ENCODE assay signal across 8 mouse cellular contexts in the genomic region with DNA sequence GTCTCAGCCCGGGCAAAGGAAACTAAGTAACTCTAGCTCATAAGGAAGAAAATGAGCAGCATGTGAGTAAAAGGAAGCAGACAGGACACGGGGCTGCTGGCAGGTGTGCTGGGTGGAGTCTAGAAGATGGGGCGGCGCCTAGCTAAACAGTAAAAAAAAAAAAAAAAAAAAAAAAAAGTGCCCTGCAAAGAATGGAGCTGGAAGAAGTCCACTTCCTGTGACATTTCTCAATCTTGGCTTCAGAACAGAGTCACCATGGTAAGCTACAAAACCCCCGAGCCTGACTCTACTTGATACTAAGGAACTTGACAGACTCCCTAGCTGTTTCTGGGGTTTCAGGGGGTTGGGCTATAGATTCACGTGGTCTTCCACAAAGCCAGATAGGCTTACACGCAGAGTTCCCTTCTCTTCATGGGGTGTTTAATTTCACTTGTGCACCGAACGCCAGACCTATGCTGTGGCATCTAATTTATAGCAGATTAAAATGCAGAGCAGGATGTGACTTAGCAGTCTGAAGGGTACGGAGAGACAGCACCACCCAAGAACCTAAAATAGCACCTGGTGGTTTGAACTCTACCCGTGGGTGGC.
DNase-seq lines count a peak whose midpoint lies in the region; ATAC-seq lines count a peak whose summit lies in the region.

No protein-coding gene starts in this region.

- peak; percentile 31 for DNase-seq in testis, postnatal 14 days (ENCODE audit: low spot score)
- no peak for DNase-seq in testis, postnatal 10 days (ENCODE audit: low spot score)
- peak; percentile 53 for DNase-seq in lung, postnatal 25 days (ENCODE audit: low spot score)
- DNase-seq in cerebellum, adult 9-11 months = no peak
- DNase-seq in gastrocnemius, postnatal 10 days = no peak

- no peaks in the 10 kb centered on the region for H3K9me3 ChIP-seq in embryonic facial prominence, embryonic 15.5 days (replicated peaks)
- no peaks in the 10 kb centered on the region for H3K9me3 ChIP-seq in kidney, embryonic 16.5 days (ENCODE audit: low read length)

- H3K4me2 ChIP-seq in embryonic facial prominence, embryonic 15.5 days (replicated peaks) = peak overlapping the region; percentile 38
- H3K4me2 ChIP-seq in kidney, embryonic 16.5 days (replicated peaks; ENCODE audit: low read depth, low read length) = peak overlapping the region; percentile 47

- no peaks in the 10 kb centered on the region for H3K36me3 ChIP-seq in embryonic facial prominence, embryonic 15.5 days
- no peaks in the 10 kb centered on the region for H3K36me3 ChIP-seq in kidney, embryonic 16.5 days (ENCODE audit: insufficient read depth, low read length)

- peaks cover 41% of the 10 kb centered on the region for H3K4me1 ChIP-seq in embryonic facial prominence, embryonic 15.5 days
- peaks cover 38% of the 10 kb centered on the region for H3K4me1 ChIP-seq in kidney, embryonic 16.5 days (ENCODE audit: insufficient read depth, low read length)

- H3K4me3 ChIP-seq in embryonic facial prominence, embryonic 15.5 days (replicated peaks) = peak overlapping the region; percentile 23
- H3K4me3 ChIP-seq in kidney, embryonic 16.5 days (ENCODE audit: low read length) = peak overlapping the region; percentile 18

- H3K9ac ChIP-seq in embryonic facial prominence, embryonic 15.5 days = no peak overlapping the region
- H3K9ac ChIP-seq in kidney, embryonic 16.5 days (replicated peaks; ENCODE audit: low read length) = peak overlapping the region; percentile 46; the same call in 1 of the 2 replicates

- peak overlapping the region; percentile 35 for H3K27ac ChIP-seq in embryonic facial prominence, embryonic 15.5 days (replicated peaks)
- peak overlapping the region; percentile 79 for H3K27ac ChIP-seq in kidney, embryonic 16.5 days (ENCODE audit: low read length)

- 9% methylated on average over 11 of the region's 11 CpGs for WGBS in embryonic facial prominence, embryonic 15.5 days
- 9% methylated on average over 11 of the region's 11 CpGs for WGBS in kidney, embryonic 16.5 days

- ATAC-seq in embryonic facial prominence, embryonic 15.5 days (ENCODE audit: insufficient number of reproducible peaks, low FRiP score, low TSS enrichment, low read depth) = peak; percentile 57; the same call in 1 of the 2 replicates
- peak; percentile 64; the same call in 1 of the 2 replicates for ATAC-seq in kidney, embryonic 16.5 days (ENCODE audit: low FRiP score, low TSS enrichment)
- no peak; the same call in 1 of the 2 replicates for ATAC-seq in erythroid progenitor cell, adult 5-6 weeks (replicated peaks; ENCODE audit: low FRiP score, poor library complexity, severe bottlenecking)

- H3K27me3 ChIP-seq in embryonic facial prominence, embryonic 15.5 days = no peaks in the 10 kb centered on the region
- no peaks in the 10 kb centered on the region for H3K27me3 ChIP-seq in kidney, embryonic 16.5 days (ENCODE audit: insufficient read depth, low read length)

Comparison
In these comparisons a context has a peak if more than half of its experiments do, and no peak if none do; other contexts are left out.
1. DNase-seq: peak in testis, postnatal 14 days (single experiment) and lung, postnatal 25 days (single experiment); none in testis, postnatal 10 days (single experiment), cerebellum, adult 9-11 months (single experiment) and gastrocnemius, postnatal 10 days (single experiment).